Mouse (Mus musculus): ENCODE results near the gene Kdsr. TPM values are rescaled to one million over a fixed set of nuclear protein-coding genes. Genes with fewer than 3 reads are reported as not detected.
"Not testable (repeated sequence)": the region's sequence is repeated elsewhere in the genome, so short reads cannot be mapped to it uniquely, and the experiment has no call there.

Kdsr gene
- total RNA-seq, 2 experiments from 2014 or later = 3.6 to 8.0 TPM

DNA sequence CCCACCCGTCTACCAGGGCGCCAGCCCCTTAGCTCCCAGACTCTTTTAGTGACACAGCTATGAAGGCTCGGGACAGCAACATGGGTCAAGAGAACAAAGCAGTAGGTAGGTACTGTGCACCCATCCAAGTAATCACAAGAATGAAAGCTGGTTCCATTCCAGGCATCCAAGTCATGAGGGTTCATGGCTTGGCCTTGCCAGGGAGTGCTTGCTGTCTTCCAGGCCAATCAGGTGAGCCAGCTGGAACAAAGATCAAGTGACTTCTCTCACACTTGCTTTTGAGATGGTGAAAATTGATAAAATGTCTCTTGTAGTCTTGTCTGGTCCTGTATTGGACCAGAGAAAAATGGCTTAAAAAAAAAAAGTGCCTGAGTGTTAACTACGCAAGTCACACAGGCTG is 18.8 kb downstream of the Kdsr start:
- DNase-seq (ENCODE audit: low spot score) = no peak

GRCm38 (mm10) chr1:106739810-106740209 is 19.7 kb downstream of the Kdsr start:
- no peak for DNase-seq (ENCODE audit: low spot score)

DNA sequence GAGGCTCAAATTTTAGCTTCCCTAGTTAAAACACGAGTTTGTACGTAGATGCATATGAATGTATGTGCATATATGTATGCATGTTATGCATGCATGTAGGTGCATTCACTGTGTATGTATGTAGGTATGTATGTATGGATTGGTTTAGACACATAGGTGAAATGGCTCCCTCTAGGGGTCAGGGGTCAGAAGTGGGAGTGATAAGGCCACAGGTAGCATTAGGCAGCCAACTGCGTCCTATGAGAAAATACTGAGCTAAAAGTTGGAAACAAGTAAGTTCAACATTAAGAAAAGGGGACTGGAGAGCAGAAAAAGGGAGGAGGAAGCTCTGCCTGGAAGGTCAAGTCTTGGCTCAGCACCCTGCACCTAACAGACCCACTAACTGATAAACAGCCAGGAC is 21.4 kb downstream of the Kdsr start:
- no peak for DNase-seq (ENCODE audit: low spot score)

GRCm38 (mm10) chr1:106736211-106736610 is 23.3 kb downstream of the Kdsr start:
- no peak for DNase-seq (ENCODE audit: low spot score)

- DNase-seq (ENCODE audit: low spot score) = peak; percentile 31
Measured at GRCm38 (mm10) chr1:106735586-106735985, 23.9 kb downstream of the Kdsr start.

DNA sequence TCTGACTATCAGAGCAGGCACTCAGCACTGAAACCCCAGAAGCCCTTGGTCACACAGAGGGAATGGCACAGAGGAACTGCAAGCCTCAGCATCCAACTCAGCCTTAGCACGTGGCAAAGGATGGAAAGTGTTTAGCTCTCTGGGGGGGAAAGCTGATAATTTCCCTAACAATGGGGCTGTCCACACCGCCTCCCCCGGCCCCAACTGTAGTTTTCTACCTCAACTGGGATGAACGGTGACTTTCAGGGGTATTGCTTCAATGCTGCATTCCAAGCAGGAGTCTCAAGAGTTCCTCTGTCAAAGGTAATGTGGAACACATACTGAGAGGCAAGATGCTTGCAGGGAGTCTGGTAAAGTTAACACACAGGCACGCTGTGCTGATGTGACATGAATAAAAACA is 37.5 kb downstream of the Kdsr start:
- DNase-seq (ENCODE audit: low spot score) = no peak

DNA sequence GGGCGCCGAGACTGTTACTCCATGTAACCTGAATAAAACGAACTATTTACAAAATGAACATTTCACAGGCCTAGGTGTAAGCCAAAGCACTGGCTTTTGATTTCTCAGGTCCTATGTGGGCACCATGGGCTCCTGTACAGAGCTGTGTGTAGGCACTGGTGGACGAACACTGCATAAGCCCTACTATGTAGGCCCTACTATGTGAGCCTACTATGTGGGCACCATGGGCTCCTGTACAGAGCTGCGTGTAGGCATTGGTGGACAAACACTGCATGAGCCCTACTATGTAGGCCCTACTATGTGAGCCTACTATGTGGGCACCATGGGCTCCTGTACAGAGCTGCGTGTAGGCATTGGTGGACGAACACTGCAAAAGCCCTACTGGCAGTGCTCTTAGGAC is 41.8 kb downstream of the Kdsr start:
- not testable (repeated sequence) for DNase-seq (ENCODE audit: low spot score)

- peak; percentile 71 for DNase-seq (ENCODE audit: low spot score)
Measured at GRCm38 (mm10) chr1:106717071-106717601, 42.4 kb downstream of the Kdsr start.

GRCm38 (mm10) chr1:106716141-106716540 is 43.4 kb downstream of the Kdsr start:
- DNase-seq (ENCODE audit: low spot score) = no peak

DNA sequence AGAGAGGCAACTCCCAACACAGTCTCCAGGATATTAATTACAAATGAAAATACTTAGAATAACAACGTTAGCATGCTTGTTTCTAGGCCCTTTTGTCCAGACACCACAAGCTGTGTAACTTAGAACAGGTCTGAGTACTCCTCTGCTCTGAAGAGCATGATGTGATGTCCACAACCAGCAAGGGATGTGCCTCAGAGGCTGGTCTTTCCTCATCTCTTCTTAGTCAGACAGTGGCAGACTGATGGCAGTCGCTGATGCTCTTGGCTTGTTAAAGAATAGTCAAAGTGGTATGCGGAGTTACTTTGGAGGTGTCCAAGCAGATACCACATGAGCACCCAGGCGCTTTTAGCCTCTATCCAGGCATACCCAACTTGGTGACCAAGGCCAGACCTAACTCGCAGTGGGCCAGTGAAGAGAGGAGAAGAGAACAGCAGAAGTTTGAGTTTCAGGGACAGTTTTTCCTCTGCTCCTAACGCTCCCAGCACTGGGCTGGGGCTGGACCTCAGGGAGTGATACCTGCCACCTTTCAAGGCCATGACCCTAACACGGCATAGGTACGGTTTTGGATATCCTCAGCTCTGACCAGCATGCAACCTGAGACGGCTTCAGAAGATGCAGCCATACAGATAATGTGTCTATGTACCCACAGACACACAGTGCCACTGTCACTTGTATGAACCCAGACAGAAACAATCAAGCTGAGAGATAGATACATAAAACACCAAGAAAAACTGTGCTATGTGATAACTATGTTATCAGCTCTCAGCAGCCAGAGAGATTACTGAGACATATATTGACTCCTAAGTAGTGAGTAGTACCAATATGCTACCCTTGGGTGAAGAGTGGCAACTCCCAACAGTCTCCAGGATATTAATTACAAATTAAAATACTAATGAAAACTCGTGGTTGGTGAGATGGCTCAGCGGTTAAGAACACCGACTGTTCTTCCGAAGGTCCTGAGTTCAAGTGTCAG is 44.1 kb downstream of the Kdsr start:
- DNase-seq (ENCODE audit: low spot score) = no peak

DNA sequence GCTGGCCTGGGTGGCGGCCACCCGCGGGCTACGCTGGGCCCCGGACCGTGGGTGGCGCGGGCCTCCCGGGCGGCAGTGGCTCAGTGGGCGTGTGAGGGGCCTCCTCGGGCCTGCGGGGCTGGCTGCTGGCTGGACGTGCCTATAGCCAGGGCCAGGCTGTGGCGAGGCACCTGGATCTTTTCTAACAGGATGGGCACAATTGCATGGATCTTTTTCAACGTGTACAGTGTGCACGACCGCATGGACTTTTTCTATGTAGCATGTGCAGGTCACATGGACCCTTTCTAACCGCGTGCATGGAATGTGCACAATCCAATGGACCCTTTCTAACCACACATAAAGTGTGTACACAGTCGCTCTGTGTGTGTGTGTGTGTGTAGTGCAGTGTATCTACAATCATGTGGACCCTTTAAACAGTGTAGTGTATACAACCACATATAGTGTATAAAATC is 45.0 kb downstream of the Kdsr start:
- DNase-seq (ENCODE audit: low spot score) = no peak

DNA sequence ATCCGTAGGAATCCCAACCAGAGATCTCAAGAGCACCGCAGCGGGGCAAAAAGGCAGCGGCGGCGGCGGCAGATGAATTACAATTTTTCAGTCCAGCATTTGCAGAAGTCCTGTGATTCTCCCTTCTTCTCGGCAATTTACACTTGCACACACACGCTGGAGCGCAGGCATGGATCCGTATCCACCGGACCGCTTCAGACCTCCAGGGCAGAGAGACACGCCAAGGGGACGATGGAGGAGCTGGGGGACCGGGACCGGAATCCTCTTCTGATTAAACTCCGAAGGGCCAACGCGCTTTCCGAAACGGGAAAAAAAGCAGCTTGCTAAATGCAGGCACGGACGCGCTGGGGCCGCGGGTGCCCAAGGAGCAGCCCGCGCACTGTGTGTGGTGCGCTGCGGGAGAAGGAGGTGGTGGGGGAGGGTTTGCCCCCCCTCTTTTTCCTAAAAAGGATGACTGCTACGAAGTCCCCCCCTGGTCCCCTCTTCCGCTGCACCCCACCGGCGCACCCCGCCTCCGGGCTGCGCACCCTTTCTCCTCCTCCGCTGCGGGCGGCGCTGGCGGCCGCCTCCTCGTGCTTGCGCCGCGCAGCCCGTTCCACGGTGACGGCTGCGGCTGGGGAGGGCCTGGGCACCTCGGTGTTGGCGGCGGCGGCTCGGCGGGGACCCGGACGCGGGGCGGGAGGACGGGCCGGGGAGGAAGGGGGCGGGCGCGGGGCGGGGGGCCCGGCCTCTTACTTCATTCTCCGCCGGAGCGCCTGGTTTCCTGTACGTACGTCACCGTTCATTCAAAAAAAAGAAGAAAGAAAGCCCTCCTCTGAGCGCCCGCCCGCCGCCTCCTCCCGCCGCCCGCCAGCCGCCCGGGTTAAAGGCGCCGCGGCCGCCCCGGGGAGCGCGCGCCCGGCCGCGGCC is 45.7 kb downstream of the Kdsr start, which contains the start of gene Bcl2:
TSS of gene Bcl2 (minus strand) at position 654 of the 909 bp plus-strand sequence.
- peak; percentile 61 for DNase-seq (ENCODE audit: low spot score)

DNA sequence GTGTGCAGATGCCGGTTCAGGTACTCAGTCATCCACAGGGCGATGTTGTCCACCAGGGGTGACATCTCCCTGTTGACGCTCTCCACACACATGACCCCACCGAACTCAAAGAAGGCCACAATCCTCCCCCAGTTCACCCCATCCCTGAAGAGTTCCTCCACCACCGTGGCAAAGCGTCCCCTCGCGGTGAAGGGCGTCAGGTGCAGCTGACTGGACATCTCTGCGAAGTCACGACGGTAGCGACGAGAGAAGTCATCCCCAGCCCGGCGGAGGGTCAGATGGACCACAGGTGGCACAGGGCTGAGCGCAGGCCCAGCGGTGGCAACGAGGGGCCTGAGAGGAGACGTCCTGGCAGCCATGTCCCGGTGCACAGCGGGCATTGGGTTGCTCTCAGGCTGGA is 47.2 kb downstream of the Kdsr start:
- DNase-seq (ENCODE audit: low spot score) = peak; percentile 41

GRCm38 (mm10) chr1:106711356-106712125 is 48.0 kb downstream of the Kdsr start:
- no peak for DNase-seq (ENCODE audit: low spot score)

DNA sequence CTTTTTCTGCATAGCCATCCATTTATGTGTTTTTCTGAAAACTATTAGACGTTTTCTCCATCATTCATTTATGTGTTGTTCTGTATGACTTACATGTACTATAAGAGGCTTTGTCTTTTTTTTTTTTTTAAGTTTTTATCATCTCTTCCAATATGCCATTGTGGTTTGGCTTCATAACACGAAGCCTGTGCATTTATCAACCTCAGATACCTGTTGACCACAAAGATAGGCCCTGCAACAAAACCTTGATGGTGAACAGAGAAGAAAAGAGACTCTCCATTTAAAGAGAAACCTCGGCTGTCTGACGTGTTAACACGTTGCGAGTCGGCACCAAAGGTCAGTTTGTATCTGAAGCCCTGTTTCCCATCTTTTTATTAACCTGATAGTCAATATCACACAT is 49.3 kb downstream of the Kdsr start:
- DNase-seq (ENCODE audit: low spot score) = no peak

DNA sequence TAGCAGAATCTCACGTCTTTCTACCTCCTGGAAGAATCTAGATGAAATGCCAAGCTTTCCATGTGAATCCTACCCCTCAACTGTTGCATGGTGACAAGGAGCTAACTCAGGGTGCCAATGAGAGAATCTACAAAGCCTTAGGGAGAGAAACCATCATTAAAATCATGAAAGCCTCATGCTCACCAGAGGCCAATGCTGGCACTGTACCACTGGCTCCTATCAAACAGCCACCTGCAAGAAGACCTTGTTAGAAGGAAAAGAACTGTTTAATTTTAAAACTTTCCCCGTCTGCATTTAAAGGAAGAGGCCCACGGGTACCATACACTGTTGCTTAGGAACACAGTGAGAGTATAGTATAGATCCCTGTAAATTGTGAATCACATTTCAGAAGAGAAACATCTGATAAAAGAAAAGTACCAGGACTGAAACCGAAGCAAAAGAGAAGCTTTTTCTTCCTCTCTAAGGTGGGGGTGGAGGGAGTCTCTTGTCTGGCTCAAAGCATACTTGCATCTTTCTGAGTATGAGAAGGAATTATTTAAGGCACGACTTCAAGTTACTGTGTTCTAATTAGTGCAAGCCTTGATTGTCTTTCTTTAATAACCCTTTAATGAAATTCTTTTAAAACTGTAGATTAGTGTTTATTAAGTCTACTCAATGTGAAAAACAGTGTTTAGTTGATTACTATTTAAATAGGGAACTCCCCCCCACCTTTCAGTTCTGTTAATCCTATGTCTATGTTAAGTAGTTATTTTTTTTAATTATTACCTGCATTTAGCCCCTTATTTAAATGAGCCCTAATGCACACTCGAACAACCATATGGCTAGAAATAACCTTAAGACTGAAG is 52.3 kb downstream of the Kdsr start:
- no peak for DNase-seq (ENCODE audit: low spot score)

- DNase-seq (ENCODE audit: low spot score) = no peak
Measured at GRCm38 (mm10) chr1:106703183-106703582, 56.3 kb downstream of the Kdsr start.

DNA sequence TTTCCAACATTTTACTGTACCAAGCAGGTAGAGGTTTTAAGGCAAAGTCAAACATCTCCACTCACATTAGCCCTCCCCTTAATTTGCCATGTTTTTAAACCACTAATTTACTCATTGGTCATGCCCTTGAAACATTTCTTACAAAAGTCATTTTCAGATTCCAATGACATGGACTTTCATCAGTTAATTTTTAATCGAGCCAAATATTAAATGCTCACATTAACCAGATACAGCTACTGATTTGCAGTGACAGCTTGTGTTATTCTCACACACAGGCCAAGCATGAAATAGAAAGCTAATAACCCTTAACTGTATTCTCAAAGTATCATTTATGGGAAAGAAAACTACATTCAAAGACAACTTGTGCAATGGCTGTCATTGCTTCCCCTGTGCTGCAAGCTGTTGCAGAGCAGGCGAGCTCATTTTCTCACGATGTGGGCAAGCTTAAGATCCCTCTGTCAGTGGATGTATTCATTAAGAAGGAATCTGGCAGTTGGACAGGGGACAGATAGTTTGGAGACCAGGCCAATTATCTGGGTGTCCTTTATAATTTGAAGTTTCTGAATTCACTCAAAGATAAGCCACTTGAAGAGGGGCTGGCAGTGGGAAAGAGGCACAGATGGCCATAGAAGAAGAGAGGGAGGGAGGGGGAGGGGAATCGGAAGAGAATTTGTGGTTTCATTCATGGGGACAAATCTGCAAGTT is 56.9 kb downstream of the Kdsr start:
- no peak for DNase-seq (ENCODE audit: low spot score)

DNA sequence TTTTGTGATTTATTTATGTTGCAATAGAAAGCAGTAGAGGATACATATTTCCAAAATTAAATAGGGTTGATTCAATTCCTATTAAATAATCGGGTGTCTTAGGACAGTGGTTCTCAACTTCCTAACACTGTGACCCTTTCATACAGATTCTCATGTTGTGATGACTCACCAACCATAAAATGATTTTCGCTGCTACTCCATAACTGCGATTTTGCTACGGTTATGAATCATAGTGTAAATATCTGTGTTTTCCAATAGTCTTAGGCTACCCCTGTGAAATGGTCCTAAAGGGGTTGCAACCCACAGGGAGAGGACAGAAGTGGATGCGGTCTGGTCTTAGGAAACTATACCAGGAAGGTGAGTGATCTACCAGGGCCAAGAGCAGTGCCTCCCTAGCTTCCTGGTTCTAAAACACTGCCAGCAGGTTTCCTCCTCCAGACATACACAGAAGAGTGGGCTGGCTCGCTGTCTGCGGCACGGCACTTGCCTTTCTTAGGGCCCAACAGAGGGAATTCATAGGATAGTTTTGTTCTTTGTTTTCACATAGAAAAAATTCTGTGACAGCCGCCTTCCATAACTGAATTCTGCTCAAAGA is 58.9 kb downstream of the Kdsr start:
- no peak for DNase-seq (ENCODE audit: low spot score)

Data from gastrocnemius, adult 18-20 months (tissue).